Mouse (Mus musculus) frontal cortex, postnatal 25 days (tissue): ENCODE data around the gene Bbx.
A peak's percentile ranks its signal among the peaks of the same experiment; 100 is the strongest.

Source experiments
- DNase-seq, 2 experiments: peaks; one replicate each; pipeline ENCODE4 v3.0.0; 2022; ENCODE audit warnings: low spot score in 2 of 2

The Bbx gene

GRCm38 (mm10) chr16:50315349-50315969 is 116.7 kb downstream of the Bbx start:
- no peak for DNase-seq

- no peak for DNase-seq
Measured at GRCm38 (mm10) chr16:50311588-50311987, 120.6 kb downstream of the Bbx start.

GRCm38 (mm10) chr16:50309411-50310042 is 122.7 kb downstream of the Bbx start:
- peak; percentile 38 to 55 for DNase-seq

GRCm38 (mm10) chr16:50308256-50308655 is 123.9 kb downstream of the Bbx start:
- DNase-seq, result no peak

GRCm38 (mm10) chr16:50307231-50307630 is 125.0 kb downstream of the Bbx start:
- no peak for DNase-seq

- no peak for DNase-seq
Measured at GRCm38 (mm10) chr16:50306727-50307126, 125.5 kb downstream of the Bbx start.

- DNase-seq, result no peak
Measured at GRCm38 (mm10) chr16:50305156-50305555, 127.0 kb downstream of the Bbx start.

- DNase-seq, result no peak
Measured at GRCm38 (mm10) chr16:50302566-50302965, 129.6 kb downstream of the Bbx start.

GRCm38 (mm10) chr16:50298743-50299443 is 133.3 kb downstream of the Bbx start:
- no peak for DNase-seq

- no peak for DNase-seq
Measured at GRCm38 (mm10) chr16:50293502-50294228, 138.5 kb downstream of the Bbx start.

GRCm38 (mm10) chr16:50292834-50293233 is 139.4 kb downstream of the Bbx start:
- DNase-seq, result no peak

GRCm38 (mm10) chr16:50289764-50290163 is 142.4 kb downstream of the Bbx start:
- DNase-seq, result no peak

- DNase-seq, result no peak
Measured at GRCm38 (mm10) chr16:50272813-50273212, 159.4 kb downstream of the Bbx start.

GRCm38 (mm10) chr16:50262647-50263046 is 169.5 kb downstream of the Bbx start:
- no peak for DNase-seq

GRCm38 (mm10) chr16:50262209-50262608 is 170.0 kb downstream of the Bbx start:
- DNase-seq, result no peak

GRCm38 (mm10) chr16:50261741-50262140 is 170.4 kb downstream of the Bbx start:
- DNase-seq, result no peak

GRCm38 (mm10) chr16:50254522-50255159 is 177.5 kb downstream of the Bbx start:
- no peak for DNase-seq

GRCm38 (mm10) chr16:50251417-50251975 is 180.7 kb downstream of the Bbx start:
- no peak for DNase-seq

- no peak for DNase-seq
Measured at GRCm38 (mm10) chr16:50250469-50250868, 181.7 kb downstream of the Bbx start.

- no peak for DNase-seq
Measured at GRCm38 (mm10) chr16:50249036-50249435, 183.2 kb downstream of the Bbx start.

- DNase-seq, result no peak
Measured at GRCm38 (mm10) chr16:50242444-50242843, 189.7 kb downstream of the Bbx start.

GRCm38 (mm10) chr16:50241604-50242003 is 190.6 kb downstream of the Bbx start:
- no peak for DNase-seq
